Comparison of ENCODE assay signal across 36 mouse cellular contexts in genomic region chr9:42449043-42449442, GRCm38 (mm10). TPM values are rescaled to one million over a fixed set of nuclear protein-coding genes. Genes with fewer than 3 reads are reported as not detected.
"Had no signal": no experiment of that assay in that cellular context is flagged by ENCODE, and none has a peak within 500 bp of the region (broad histone marks: within the 10 kb centered on the region; RNA-seq: fewer than 3 reads in every experiment).

No protein-coding gene starts in this region.

- H3K9ac ChIP-seq: heart, embryonic 12.5 days; heart, embryonic 13.5 days; heart, embryonic 15.5 days; hindbrain, embryonic 12.5 days; hindbrain, embryonic 13.5 days; hindbrain, embryonic 14.5 days; hindbrain, embryonic 15.5 days; intestine, embryonic 15.5 days; kidney, embryonic 15.5 days had no signal

- H3K4me3 ChIP-seq: heart, adult 2 months; heart, embryonic 10.5 days; heart, embryonic 12.5 days; heart, embryonic 13.5 days; heart, embryonic 15.5 days; hindbrain, embryonic 10.5 days; hindbrain, embryonic 12.5 days; hindbrain, embryonic 13.5 days; hindbrain, embryonic 15.5 days; intestine, embryonic 15.5 days; kidney, embryonic 15.5 days; layer of hippocampus, adult 2 months had no signal

- H3K27me3 ChIP-seq: heart, embryonic 15.5 days; hindbrain, embryonic 12.5 days; hindbrain, embryonic 13.5 days; hindbrain, embryonic 15.5 days; intestine, embryonic 15.5 days; kidney, embryonic 15.5 days had no signal

- H3K27ac ChIP-seq: heart, adult 2 months; heart, embryonic 10.5 days; heart, embryonic 13.5 days; heart, embryonic 15.5 days; hindbrain, embryonic 10.5 days; hindbrain, embryonic 12.5 days; hindbrain, embryonic 13.5 days; hindbrain, embryonic 14.5 days; hindbrain, embryonic 15.5 days; hindbrain, postnatal 0 days; intestine, embryonic 15.5 days; kidney, embryonic 15.5 days; kidney, postnatal 0 days; layer of hippocampus, adult 2 months had no signal

- H3K4me1 ChIP-seq: heart, embryonic 13.5 days; heart, embryonic 15.5 days; hindbrain, embryonic 10.5 days; hindbrain, embryonic 12.5 days; intestine, embryonic 15.5 days; kidney, embryonic 15.5 days had no signal

- H3K4me2 ChIP-seq: heart, embryonic 11.5 days; heart, embryonic 12.5 days; heart, embryonic 13.5 days; heart, embryonic 15.5 days; hindbrain, embryonic 12.5 days; hindbrain, embryonic 13.5 days; hindbrain, embryonic 14.5 days; hindbrain, embryonic 15.5 days; intestine, embryonic 15.5 days; kidney, embryonic 15.5 days had no signal

- H3K9me3 ChIP-seq: heart, embryonic 10.5 days; heart, embryonic 12.5 days; heart, embryonic 13.5 days; heart, embryonic 15.5 days; hindbrain, embryonic 10.5 days; hindbrain, embryonic 12.5 days; hindbrain, embryonic 13.5 days; hindbrain, embryonic 15.5 days; intestine, embryonic 15.5 days; kidney, embryonic 15.5 days had no signal

- DNase-seq: heart, adult 2 months; heart, postnatal 10 days; heart, postnatal 14 days; heart, postnatal 36 days; heart, postnatal 4 days; kidney, adult 11 months; kidney, adult 18-20 months; kidney, adult 2 months; kidney, adult 8-10 months; kidney, adult 9 months; kidney, postnatal 10 days; kidney, postnatal 14 days; kidney, postnatal 25 days; kidney, postnatal 36 days; kidney, postnatal 4 days; layer of hippocampus, adult 9-11 months had no signal

- ATAC-seq: hindbrain, embryonic 16.5 days; hindbrain, postnatal 0 days; inflammation-experienced regulatory T-cells, adult 6 months; intestine, embryonic 15.5 days; intestine, embryonic 16.5 days; intestine, postnatal 0 days had no signal

- H3K36me3 ChIP-seq: heart, embryonic 15.5 days; intestine, embryonic 15.5 days had no signal

RNA-seq across cellular contexts. Expression of gene Tecta, which starts 49.3 kb away (rescaled TPM):
- total RNA-seq: heart, postnatal 36 days had no signal
- polyA plus RNA-seq: heart, embryonic 14.5 days; inflammation-experienced regulatory T-cells, adult 6 months had no signal
